Mouse (Mus musculus) adrenal gland, postnatal 4 days (tissue): ENCODE data around the gene Gm21897. TPM values are rescaled to one million over a fixed set of nuclear protein-coding genes. Genes with fewer than 3 reads are reported as not detected.
"Not testable (repeated sequence)": the region's sequence is repeated elsewhere in the genome, so short reads cannot be mapped to it uniquely, and the experiment has no call there.

ENCODE experiments used
- DNase-seq, 2 experiments: peaks; one replicate each; pipeline ENCODE4 v3.0.0; 2021 to 2022; ENCODE audit warnings: low spot score in 2 of 2, mixed read lengths in 2 of 2
- long read RNA-seq, 2 experiments: library from polyadenylated mRNA; stranded (forward); transcript quantifications; one replicate each; pipeline ENCODE4 v2.0.0; 2021
- total RNA-seq, 2 experiments: library from RNA; stranded (reverse); gene quantifications; 2 replicates each; pipeline ENCODE4 v1.2.3; 2021

Gm21897 gene
- not detected for total RNA-seq
- long read RNA-seq, experiment 1, result 0 reads
- long read RNA-seq, experiment 2, result 0 reads

DNA sequence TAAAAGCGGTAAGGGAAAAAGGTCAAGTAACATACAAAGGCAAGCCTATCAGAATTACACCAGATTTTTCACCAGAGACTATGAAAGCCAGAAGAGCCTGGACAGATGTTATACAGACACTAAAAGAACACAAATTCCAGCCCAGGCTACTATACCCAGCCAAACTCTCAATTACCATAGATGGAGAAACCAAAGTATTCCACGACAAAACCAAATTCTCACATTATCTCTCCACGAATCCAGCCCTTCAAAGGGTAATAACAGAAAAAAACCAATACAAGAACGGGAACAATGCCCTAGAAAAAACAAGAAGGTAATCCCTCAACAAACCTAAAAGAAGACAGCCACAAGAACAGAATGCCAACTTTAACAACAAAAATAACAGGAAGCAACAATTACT is at the start of gene Gm21897:
Gene Gm21897 (plus strand): TSS at position 301 of the 400 bp plus-strand sequence.
- not testable (repeated sequence) for DNase-seq

DNA sequence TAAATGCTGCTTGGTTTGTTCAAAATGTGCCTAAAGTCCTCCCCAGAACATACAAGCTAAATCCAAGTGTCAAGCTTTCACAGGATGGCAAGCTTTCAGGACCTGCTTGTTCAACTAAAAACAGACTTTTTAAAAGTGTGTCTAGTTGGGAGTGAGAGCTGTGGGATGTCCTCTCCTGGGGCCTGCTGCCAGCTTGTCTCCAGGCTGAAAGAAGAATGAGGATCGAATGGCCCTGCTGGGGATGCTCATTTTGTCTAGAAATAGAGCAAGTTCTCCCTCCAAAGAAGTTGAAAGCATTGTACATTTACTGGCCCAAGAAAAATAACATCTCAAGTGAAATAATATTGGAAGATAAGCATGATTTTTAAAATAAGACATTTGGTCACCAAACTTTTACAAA is 45.0 kb upstream of the Gm21897 start:
- no peak for DNase-seq

DNA sequence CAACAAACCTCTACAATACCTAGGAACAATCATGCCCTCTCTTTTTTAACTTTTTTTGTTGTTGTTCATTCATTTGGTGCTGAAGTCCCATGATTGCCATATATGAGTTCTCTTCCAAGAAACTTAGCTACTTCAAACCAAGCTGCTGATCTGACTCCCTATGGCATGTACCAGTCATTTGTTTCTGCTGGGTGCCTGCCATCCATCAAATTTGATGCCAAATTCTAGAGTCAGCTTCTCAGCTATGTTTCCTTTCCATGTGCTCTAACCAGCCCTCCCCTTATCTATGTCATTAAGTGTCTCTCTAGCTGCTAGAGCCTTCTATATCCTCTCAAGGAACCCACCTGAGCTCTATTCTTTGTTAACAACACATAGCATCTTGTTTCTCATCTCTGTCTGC is 39.8 kb upstream of the Gm21897 start:
- no peak for DNase-seq

DNA sequence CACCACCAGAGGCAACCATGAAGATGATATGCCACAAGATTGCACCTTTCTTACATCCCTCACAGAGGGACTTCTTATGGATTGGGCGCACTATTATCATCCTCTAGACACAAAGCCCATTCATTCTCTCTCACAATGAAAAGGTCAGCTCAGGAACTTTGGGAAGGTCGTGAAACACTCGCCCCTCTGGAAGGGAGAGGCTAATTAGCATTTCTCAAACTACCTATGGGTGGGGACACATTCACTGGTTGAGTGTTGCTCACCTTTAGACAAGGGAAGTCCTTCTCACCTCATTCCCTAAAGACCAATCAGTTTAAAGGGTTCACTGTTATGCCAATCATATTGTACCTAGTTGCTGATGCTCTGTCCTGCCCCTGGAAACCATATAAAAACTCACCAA is 24.2 kb upstream of the Gm21897 start:
- DNase-seq, result no peak

DNA sequence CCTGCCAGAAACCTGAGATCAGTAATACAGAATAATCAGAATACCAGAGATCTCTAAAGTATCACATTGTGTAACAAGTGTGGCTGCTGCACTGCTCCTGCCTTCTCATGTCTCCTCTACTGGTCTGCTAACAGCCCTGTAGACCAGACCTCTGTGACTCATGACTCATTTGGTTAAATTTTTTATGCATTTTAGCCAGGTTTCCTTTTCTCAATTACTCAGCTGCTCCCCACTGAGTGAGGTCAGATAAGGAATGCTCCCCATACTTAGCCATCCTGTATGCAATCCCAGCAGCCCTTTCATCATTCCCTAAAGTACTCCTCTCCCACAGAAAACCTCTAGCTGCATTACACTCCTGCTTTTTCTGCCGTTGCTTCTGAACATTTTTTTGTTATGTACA is 23.0 kb upstream of the Gm21897 start:
- DNase-seq, result no peak

DNA sequence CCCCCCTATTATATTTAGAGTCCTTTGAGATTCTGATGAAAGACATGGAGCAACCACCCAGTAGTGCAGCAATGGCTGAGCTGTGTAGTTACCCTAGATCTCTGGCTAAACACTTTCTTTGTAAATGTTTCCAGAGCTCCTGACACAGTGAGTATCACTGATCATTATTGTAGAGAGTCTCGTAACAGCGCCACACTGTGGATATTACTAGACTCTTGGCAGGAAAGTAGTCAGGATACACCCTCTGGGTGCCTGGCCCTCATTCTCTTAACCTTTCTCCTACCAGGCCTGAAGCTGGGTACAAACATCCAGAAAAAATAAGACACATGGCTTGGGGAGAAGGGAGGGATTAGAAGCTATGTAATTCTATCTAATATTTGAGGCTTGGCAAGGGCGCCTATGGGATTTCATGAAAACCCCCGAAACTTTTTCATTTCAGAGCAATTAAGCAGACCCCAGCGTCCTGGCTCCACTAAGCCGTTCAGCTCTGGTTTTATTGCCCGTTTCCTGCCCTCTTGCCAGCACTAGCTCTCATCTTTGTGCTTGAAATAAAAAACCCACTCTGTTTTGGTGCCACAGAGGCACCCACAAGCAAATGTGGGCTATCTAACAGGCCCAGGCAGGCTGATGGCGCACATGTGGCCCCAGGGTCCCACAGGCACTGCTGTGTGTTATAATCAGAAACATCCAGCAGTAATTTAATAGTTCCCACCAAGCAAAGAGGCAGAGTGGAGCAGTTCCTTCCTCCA is 22.2 kb upstream of the Gm21897 start:
- no peak for DNase-seq

DNA sequence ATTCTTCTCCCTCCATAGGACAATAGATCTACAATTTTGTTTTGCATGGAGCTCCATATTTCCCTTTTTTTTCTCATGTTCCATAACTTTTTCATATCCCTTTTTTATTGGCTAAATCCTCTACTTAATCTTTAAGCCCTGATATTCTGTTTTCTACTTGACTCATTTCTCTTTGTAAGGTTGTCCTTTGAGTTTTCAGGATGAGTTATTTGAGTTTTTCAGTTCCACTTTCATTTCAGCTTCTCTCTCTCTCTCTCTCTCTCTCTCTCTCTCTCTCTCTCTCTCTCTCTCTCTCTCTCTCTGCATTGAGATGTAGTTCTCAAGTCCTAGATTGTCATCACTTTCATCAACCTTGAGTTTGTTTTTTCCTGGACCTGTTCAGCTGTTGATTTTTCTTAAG is 17.3 kb downstream of the Gm21897 start:
- DNase-seq, result no peak

DNA sequence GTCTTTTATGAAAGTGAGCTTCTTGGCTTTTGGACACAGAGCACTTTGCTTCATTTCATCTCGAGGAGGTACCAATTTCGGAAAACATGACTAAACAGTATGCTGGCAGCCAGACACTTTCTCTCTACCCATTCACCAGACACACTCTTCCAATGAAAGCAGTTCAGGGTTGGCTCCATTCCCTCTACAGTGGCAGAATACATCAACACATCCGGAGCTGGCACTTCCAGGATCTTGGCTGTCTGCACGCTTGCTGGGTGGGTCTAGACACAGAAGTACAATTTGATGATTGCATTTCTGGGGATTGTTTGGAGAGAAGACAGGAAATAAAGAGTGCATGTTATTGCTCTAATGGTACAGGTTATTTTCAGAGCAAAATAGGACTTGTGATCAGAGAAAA is 21.8 kb downstream of the Gm21897 start:
- no peak for DNase-seq

DNA sequence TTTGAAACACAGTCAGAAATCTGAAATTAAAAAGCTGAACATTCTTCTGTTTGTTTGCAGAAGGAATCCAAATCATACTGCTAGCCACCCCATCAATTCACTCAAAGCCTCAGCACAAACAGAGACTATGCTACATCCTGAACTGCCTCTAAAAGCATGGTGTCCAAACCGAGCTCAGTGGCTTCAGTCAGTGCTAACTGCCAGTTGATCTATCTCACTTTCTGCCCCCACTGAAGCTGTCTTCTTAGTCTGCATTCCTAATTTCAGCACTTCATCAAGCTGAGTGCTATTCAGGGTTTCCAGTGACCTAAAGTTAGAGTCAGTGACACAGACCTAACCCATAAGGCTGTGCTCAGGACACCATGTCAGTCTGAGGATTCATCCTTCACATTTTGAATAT is 28.8 kb downstream of the Gm21897 start:
- no peak for DNase-seq

DNA sequence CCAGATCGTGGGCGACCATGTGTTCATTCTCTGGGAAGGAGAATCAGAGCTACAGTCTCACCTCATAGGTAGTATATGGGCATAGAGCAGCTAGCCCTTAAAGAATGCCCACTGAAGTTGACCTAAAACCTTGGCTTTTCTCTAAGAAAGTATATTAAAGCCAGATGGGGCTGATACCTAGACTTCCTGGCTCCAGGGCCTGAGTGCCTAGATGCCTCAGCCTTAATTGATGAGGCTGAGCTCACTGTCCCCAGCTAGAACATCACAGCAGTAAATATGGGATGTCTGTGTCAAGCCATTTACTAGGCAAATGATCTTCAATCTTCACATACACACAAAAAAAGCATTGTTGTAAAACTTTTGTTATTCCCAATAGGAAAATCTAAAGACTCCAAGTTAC is 32.1 kb downstream of the Gm21897 start:
- no peak for DNase-seq

DNA sequence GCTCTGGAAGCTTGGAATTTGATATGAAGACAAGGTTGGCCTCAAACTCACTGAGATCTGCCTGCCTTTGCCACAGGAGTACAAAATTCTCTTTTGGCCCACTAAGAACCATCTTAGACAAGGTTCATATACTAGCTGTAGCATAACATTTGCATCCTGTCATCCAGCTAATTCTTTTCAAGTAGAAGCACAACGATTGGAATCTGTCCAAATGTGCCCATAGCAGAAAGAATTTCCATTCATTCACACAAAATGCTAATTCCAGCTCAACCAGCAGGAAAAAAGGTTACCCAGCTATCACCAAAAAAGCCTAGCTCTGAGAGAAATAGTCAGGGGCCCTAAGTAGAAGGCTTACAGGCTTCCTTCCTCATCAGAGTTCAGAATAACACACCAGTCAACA is 34.0 kb downstream of the Gm21897 start:
- no peak for DNase-seq

DNA sequence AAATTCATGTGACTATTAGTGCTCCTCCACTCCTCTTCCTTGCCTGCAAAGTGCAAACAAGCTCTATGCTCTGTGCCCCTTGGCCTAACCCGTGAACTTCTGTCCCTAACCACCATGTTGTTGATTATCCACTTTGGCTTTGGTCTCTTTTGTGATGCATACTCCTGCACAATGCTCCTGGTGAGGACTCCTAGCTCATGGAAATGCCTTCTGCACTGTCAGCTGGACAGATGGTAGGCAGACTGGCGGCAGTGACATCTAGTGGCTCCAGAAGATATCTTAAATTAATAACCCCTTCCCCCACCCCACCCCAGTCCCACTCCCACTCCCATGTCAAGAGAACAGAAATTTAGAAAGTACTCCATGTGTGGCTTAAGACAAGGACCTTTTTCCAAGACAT is 35.1 kb downstream of the Gm21897 start:
- DNase-seq, result no peak

DNA sequence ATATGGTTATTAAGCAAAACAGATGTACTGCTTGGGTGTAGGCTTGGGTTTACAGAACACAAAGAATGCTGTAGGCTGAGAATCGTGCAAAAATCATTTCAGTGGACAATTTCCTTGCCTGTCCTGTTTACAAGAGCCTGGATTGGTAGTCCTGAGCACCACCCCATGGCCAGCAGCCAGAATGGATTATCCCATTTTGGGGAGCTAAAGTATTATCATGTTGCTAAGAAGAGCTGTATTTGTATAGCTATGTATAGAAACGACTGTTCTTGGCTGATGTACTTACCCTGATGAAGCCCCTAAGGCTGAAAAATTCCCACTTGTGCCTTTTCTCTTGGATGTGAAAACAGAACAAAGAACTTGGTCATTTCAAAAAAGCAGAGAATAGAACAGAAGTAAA is 37.6 kb downstream of the Gm21897 start:
- DNase-seq, result no peak

DNA sequence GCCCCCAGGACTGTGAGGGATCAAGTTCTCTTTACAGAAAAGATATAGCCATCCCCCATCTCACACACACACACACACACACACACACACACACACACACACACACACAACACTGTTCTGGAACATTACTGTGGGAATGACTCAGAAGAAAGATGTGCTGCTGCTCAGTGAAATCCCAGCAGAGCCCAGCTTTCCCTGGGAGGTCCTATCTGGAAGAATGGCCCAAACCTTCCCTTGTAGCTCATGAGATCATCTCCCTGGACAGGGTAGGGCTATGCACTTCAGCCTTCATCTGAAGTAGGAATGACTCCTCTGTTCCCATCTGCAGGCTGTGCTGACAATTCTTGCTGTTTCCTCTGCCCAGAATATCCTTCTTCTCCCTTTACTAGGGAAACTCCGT is 38.1 kb downstream of the Gm21897 start:
- DNase-seq, result no peak

DNA sequence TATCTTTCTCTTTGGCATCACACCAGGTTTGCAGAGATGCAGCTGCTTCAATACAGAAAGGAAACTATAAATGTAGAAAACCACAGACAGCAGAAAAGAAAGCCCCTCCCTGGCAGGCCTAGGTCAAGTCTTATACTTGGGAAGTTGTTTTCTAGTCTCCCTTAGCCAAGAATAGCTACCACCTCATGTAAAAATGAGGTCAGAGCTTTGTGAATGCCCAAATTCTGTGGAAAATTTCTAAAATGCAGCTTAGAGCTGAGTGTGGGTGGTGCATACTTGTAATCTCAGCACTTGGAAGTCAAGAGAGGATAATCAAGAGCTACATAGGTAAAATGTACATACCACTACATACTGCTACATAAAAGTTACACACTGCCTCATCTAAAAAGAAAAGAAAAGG is 40.5 kb downstream of the Gm21897 start:
- no peak for DNase-seq

DNA sequence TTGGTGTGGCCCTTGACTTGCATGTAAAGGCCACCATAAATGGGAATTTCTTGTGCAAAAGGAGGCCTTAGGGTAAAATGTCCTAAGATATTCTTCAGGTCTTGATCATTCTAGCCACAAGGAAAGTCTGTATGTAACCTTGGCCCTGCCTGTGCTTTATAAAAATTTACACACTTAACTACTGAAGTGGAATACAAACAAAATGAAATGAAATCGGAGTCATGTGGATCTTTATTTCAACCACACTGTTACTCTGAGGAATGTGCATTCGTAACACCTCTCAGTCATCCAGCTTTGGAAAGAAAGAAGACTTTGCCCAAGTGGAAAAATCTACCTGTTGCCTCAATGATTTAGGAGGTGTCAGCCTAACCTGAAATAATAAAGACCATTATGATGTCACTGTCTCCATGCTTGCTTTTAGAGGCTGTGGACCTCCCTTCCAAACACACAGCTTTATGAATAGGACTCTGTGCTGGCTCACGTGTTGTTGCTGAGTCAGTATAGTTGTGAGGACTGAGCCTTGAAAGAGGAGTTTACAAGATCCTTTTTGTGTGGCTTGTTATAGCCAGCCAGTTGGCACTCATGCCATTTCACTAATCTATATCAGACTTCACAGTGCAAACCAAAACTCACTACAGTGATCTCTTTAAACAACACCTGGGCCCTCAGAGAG is 42.0 kb downstream of the Gm21897 start:
- no peak for DNase-seq

DNA sequence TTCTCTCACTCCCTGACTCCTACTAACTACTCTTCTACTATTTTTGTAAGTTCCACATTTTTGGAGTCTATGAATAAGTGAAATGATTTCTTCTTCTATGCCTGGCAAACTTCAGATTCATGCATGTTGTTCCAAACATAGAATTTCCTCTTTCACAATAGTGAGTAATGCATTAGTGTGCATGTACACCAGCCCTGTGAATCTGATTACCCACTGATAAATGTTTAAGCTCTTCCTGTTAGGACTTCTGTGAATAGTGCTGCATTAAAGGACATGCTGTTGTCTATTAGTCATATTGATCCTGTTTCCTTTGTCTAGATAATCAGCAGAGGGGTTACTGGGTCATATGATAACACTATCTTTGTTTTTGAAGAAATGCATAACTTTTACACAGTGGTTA is 43.6 kb downstream of the Gm21897 start:
- no peak for DNase-seq
